Mouse (Mus musculus): ENCODE results near the gene Ccdc136. TPM values are rescaled to one million over a fixed set of nuclear protein-coding genes. Genes with fewer than 3 reads are reported as not detected.
"Not testable (repeated sequence)": the region's sequence is repeated elsewhere in the genome, so short reads cannot be mapped to it uniquely, and the experiment has no call there.

Gene Ccdc136
- 10 to 100 TPM; 66.9 to 74.2 TPM for total RNA-seq (2021)
- long read RNA-seq, experiment 1, transcript Ccdc136-206 (10 exons, 1,703 nt) = major isoform, 33 of 46 reads
- long read RNA-seq, experiment 1, partial matches to known transcripts = 2 of 46 reads
- long read RNA-seq, experiment 1, other reads (novel, unspliced or antisense) = 11 of 46 reads
- long read RNA-seq, experiment 2, transcript Ccdc136-202 (16 exons, 3,279 nt) = minor isoform, 6 of 85 reads
- long read RNA-seq, experiment 2, transcript Ccdc136-206 (10 exons, 1,703 nt) = major isoform, 39 of 85 reads
- long read RNA-seq, experiment 2, partial matches to known transcripts = 6 of 85 reads
- long read RNA-seq, experiment 2, other reads (novel, unspliced or antisense) = 34 of 85 reads

GRCm38 (mm10) chr6:29395910-29396713, at the start of gene Ccdc136:
Gene Ccdc136 (plus strand): TSS chr6:29396309.
- peak; percentile 74 to 84 for DNase-seq (ENCODE audit: low spot score in 2 of 2)
- H3K27ac ChIP-seq = peak within 1 kb of the TSS; percentile 85
- TF ChIP-seq CTCF (conservative IDR thresholded peaks at IDR 0.05) = no peak
- H3K4me3 ChIP-seq = peak within 1 kb of the TSS; percentile 70

- H3K27ac ChIP-seq; DNase-seq (ENCODE audit: low spot score in 2 of 2): not testable (repeated sequence)
Observed at GRCm38 (mm10) chr6:29346512-29346911, 49.6 kb upstream of the Ccdc136 start.

DNA sequence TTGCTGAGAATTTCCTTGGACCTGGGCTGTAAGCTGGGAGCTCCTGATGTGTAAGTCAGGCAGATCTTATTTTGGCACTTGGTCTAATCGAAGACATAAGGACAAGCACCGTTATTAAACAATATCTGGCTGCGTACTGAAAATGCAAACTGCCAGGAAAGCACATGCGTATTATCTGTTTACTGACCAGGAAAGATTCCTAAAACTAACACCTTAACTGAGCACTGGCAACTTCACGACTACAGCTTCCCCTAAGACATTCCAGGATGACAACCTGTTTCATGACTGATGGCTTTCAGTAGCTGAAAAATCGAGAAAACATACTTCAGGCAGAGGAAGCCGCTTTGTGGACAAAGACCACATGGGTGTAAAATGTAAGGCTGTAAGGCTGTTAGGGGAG, 48.9 kb upstream of the Ccdc136 start:
- Histone ChIP-seq H3K27ac (peak overlapping the region; percentile 93), H3K4me3 (peak overlapping the region; percentile 91)
- no peak for DNase-seq (ENCODE audit: low spot score in 2 of 2)
- TF ChIP-seq CTCF (conservative IDR thresholded peaks at IDR 0.05) = no peak

More at GRCm38 (mm10) chr6:29346512-29346911, 49.6 kb upstream of the Ccdc136 start:
- H3K4me3 ChIP-seq = not testable (repeated sequence)

DNA sequence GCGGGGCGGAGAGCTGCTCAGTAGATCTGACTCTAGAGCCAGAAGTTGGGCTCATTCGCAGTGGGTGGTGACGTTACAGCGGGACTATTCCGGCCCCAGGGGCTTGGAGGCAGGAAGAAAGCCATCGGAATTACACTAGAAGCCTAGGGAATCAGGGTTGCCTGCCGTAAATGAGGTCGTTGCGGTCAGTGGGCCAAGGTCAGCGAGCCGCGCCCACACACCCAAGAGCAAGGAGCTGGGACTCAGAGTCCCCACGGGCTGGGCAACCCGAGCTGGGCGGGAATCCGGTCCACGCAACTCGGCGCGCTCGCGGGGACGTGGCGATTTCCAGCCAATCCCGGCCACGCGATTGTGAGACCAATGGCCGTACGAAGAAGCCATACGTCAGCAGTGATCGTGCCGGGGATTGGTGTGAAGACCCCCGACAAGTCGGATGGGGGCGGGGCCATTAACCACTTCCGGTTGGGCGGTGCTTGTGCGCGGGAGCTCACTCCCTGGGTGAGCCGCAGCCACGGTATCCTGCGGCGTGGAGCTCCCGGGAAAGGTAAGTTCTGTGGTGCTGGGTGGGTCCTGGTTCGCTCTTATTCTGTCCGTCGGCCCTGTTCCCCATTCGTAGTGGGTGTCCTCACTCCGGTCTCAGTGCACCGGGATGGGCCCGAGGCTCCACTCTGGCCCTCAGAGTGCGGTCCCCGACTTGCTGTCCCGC, 48.3 kb upstream of the Ccdc136 start, which contains the start of gene Calu:
TSS of gene Calu (plus strand) at position 405 of the 706 bp plus-strand sequence.
- no peak for TF ChIP-seq CTCF (conservative IDR thresholded peaks at IDR 0.05)
- Histone ChIP-seq H3K27ac (peak within 1 kb of the TSS; percentile 93), H3K4me3 (peak within 1 kb of the TSS; percentile 91)
- peak; percentile 99 to 100 for DNase-seq (ENCODE audit: low spot score in 2 of 2)

GRCm38 (mm10) chr6:29348371-29348724, 47.8 kb upstream of the Ccdc136 start:
- no peak for DNase-seq (ENCODE audit: low spot score in 2 of 2)
- no peak for TF ChIP-seq CTCF (conservative IDR thresholded peaks at IDR 0.05)
- Histone ChIP-seq H3K27ac (peak overlapping the region; percentile 87), H3K4me3 (peak overlapping the region; percentile 91)

DNA sequence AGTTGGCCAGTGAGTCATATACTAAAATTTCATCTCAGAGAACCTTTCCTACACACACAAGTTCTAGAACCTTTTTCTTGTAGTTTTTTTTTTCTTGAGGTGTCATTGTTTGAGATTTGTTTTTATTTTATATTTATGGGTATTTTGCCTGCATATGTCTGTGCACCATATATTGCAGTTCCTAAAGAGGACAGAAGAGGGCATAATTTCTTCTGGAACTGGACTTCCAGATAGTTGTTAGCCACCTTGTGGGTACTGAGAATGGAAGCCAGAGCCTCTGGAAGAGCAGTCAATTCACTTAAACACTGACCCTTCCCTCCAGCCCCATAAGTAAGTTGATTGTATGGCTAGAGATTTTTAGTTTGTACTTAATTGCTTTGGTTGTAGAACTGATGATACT, 44.5 kb upstream of the Ccdc136 start:
- DNase-seq (ENCODE audit: low spot score in 2 of 2) = no peak
- TF ChIP-seq CTCF (conservative IDR thresholded peaks at IDR 0.05) = peak; percentile 60
- Histone ChIP-seq H3K27ac (no peak overlapping the region), H3K4me3 (no peak overlapping the region)

GRCm38 (mm10) chr6:29352816-29353215, 43.3 kb upstream of the Ccdc136 start:
- no peak for TF ChIP-seq CTCF (conservative IDR thresholded peaks at IDR 0.05)
- no peak for DNase-seq (ENCODE audit: low spot score in 2 of 2)
- H3K27ac ChIP-seq = no peak overlapping the region
- no peak overlapping the region for H3K4me3 ChIP-seq

- no peak overlapping the region for H3K4me3 ChIP-seq
- no peak for DNase-seq (ENCODE audit: low spot score in 2 of 2)
- H3K27ac ChIP-seq = no peak overlapping the region
- TF ChIP-seq CTCF (conservative IDR thresholded peaks at IDR 0.05) = no peak
Observed at GRCm38 (mm10) chr6:29359386-29359785, 36.7 kb upstream of the Ccdc136 start.

DNA sequence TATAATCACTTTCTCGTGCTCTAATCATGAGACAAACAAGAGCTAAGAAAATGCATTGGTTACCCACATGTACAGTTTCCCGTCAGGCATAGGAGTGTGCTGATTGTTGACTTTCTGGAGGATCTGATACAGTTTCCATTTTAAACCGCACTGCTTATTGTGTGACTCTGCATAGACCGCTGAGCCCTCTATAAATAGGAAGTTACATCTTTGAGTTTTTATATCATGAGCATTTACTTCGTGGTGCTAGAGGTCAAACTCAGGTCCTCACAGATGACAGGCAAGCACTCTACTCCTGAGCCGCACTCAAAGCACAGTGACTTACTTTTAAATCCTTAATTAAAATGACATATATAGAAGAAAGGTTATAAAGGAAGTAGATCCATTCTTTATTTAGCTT, 35.9 kb upstream of the Ccdc136 start:
- DNase-seq (ENCODE audit: low spot score in 2 of 2) = no peak
- H3K27ac ChIP-seq = no peak overlapping the region
- no peak overlapping the region for H3K4me3 ChIP-seq
- TF ChIP-seq CTCF (conservative IDR thresholded peaks at IDR 0.05) = no peak

DNA sequence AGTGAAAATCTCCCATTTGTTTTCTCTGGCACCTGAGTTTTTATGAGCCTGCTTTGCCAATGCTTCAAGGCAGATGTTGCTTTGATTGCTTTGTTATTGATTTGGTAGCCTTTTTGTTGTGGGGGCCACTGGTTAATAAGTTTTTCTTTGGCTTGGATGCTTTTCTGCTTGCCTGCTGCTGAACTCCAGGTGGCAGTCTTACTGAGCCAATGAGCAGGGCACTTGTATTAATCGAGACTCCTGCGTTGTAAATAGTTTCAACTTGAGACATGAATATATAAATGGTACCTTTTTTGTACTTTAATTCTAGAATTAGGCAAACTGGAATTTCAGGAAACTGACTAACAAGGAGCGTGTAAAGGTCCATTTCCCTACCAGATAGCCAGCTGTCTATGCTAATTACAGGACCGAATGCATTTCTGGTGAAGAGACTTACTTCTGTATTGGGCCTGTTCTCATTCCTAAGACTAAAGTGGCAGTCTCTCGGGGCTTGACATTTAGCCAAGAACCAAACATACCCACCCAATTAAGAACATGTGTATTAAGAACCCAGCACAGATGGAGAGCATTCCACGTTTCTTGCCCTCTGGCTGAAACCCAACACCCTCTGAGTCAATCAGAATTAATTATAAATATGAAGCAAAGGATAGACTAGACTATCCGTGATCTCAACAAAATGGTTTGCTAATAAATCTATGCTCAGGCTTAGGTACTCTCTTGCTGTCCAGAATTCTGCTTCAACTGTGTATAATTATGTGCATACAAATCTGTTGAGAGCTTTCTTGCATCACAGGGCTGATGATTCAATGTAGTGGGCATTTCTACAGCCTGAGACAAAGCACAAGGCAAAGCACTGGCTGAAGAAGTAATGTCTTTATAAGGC, 33.6 kb upstream of the Ccdc136 start:
- peak in 1 of 2 experiments; percentile 14 for DNase-seq (ENCODE audit: low spot score in 2 of 2)
- Histone ChIP-seq H3K4me3 (peak overlapping the region; percentile 22; the same call in 1 of the 2 replicates), H3K27ac (peak overlapping the region; percentile 54; the same call in 1 of the 2 replicates)
- peak; percentile 80 for TF ChIP-seq CTCF (conservative IDR thresholded peaks at IDR 0.05)

DNA sequence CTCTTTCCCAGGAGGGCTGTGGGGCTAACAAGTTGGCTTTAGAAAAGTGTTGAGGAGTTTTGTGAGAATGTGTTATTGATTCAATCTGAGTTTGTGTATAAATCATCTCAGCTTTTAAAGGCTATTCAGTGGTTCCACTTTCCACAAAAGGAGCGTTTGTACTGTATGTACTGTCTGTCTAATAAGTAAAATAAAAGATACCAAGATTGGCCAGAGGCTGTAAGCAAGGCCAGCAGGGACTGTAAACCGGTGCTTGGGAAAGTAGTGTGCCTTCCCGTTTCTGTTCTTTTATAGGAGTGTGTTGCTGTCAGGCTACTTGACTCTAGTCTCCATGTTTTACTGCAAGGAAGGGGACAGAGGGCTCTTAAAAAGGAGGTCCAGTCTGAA, 33.0 kb upstream of the Ccdc136 start:
- Histone ChIP-seq H3K27ac (peak overlapping the region; percentile 54; the same call in 1 of the 2 replicates), H3K4me3 (no peak overlapping the region)
- TF ChIP-seq CTCF (conservative IDR thresholded peaks at IDR 0.05) = no peak
- DNase-seq (ENCODE audit: low spot score in 2 of 2) = no peak

GRCm38 (mm10) chr6:29365277-29365676, 30.8 kb upstream of the Ccdc136 start:
- Histone ChIP-seq H3K27ac (no peak overlapping the region), H3K4me3 (no peak overlapping the region)
- TF ChIP-seq CTCF (conservative IDR thresholded peaks at IDR 0.05) = no peak
- DNase-seq (ENCODE audit: low spot score in 2 of 2) = no peak

Data from layer of hippocampus, adult 2 months (tissue).